Mouse (Mus musculus): ENCODE data around the gene Tank.

- TF ChIP-seq POLR2A (IDR thresholded peaks at IDR 0.05; ENCODE audit: control insufficient read depth, extremely low read depth, insufficient read depth, low read length, poor library complexity) (no peak), CTCF (IDR thresholded peaks at IDR 0.05; ENCODE audit: borderline replicate concordance, control insufficient read depth, extremely low read depth, insufficient read depth, low read length, poor library complexity) (no peak)
These were observed 108.1 kb downstream of the Tank start for GRCm38 (mm10) chr2:61686533-61686932.

Measured in thymus, adult 2 months (tissue).